Mouse (Mus musculus): ENCODE measurements around the gene Adcy4. TPM values are rescaled to one million over a fixed set of nuclear protein-coding genes. Genes with fewer than 3 reads are reported as not detected.
"Not testable (repeated sequence)": the region's sequence is repeated elsewhere in the genome, so short reads cannot be mapped to it uniquely, and the experiment has no call there.

Adcy4 gene
- total and polyA plus RNA-seq, 2 experiments from 2014 or later: 2.8 to 5.8 TPM

- DNase-seq (ENCODE audit: low spot score) (peak; percentile 86), ATAC-seq (peak; percentile 6; the same call in 1 of the 2 replicates)
- not testable (repeated sequence) for H3K4me1 ChIP-seq (ENCODE audit: insufficient read depth, low read length); H3K27ac ChIP-seq; H3K9me3 ChIP-seq (ENCODE audit: low read length); H3K36me3 ChIP-seq (ENCODE audit: insufficient read depth, low read length); H3K9ac ChIP-seq (replicated peaks; ENCODE audit: low read length); H3K27me3 ChIP-seq (ENCODE audit: insufficient read depth, low read length); H3K4me3 ChIP-seq (ENCODE audit: low read length)
- peak; percentile 84 for TF ChIP-seq CTCF (IDR thresholded peaks at IDR 0.05; ENCODE audit: low read depth)
- 6% methylated on average over 6 of the region's 6 CpGs for WGBS
- peak overlapping the region; percentile 37 for H3K4me2 ChIP-seq (ENCODE audit: low read depth, low read length)
Measured at GRCm38 (mm10) chr14:55760156-55760555, 23.7 kb downstream of the Adcy4 start.

GRCm38 (mm10) chr14:55758363-55758784 is 25.5 kb downstream of the Adcy4 start, which contains the start of gene Cideb:
Gene Cideb (minus strand): TSS chr14:55758458.
- DNase-seq (ENCODE audit: low spot score) (peak; percentile 81), ATAC-seq (no peak)
- Histone ChIP-seq H3K27ac (no peak within 1 kb of the TSS), H3K4me3 (ENCODE audit: low read length) (no peak within 1 kb of the TSS), H3K27me3 (ENCODE audit: insufficient read depth, low read length) (no peaks in the 10 kb centered on the region; the same call in 1 of the 2 replicates), H3K9ac (replicated peaks; ENCODE audit: low read length) (no peak within 1 kb of the TSS), H3K4me2 (ENCODE audit: low read depth, low read length) (peak within 1 kb of the TSS; percentile 42), H3K4me1 (ENCODE audit: insufficient read depth, low read length) (peaks cover 7% of the 10 kb centered on the region; the same call in 1 of the 2 replicates), H3K36me3 (ENCODE audit: insufficient read depth, low read length) (peaks cover 21% of the 10 kb centered on the region), H3K9me3 (ENCODE audit: low read length) (no peaks in the 10 kb centered on the region)
- TF ChIP-seq CTCF (IDR thresholded peaks at IDR 0.05; ENCODE audit: low read depth): peak; percentile 80
- 23% methylated on average over 8 of the region's 8 CpGs for WGBS

GRCm38 (mm10) chr14:55757566-55757965 is 26.3 kb downstream of the Adcy4 start:
- ATAC-seq: no peak
- H3K9me3 ChIP-seq (ENCODE audit: low read length): no peaks in the 10 kb centered on the region
- no peak for DNase-seq (ENCODE audit: low spot score)

GRCm38 (mm10) chr14:55747051-55747847 is 36.6 kb downstream of the Adcy4 start:
- Histone ChIP-seq H3K9ac (replicated peaks; ENCODE audit: low read length) (no peak overlapping the region), H3K9me3 (ENCODE audit: low read length) (no peaks in the 10 kb centered on the region), H3K36me3 (ENCODE audit: insufficient read depth, low read length) (peaks cover 21% of the 10 kb centered on the region), H3K4me2 (ENCODE audit: low read depth, low read length) (0 out of 2 replicates have a peak overlapping the region, but pooled peaks have one; percentile 99), H3K27me3 (ENCODE audit: insufficient read depth, low read length) (no peaks in the 10 kb centered on the region), H3K27ac (no peak overlapping the region), H3K4me1 (ENCODE audit: insufficient read depth, low read length) (peaks cover 15% of the 10 kb centered on the region), H3K4me3 (ENCODE audit: low read length) (no peak overlapping the region)
- no peak for TF ChIP-seq CTCF (IDR thresholded peaks at IDR 0.05; ENCODE audit: low read depth)
- ATAC-seq: no peak
- 89% methylated on average over 10 of the region's 10 CpGs for WGBS
- no peak for DNase-seq (ENCODE audit: low spot score)

More at GRCm38 (mm10) chr14:55757566-55757965, 26.3 kb downstream of the Adcy4 start:
- H3K9ac ChIP-seq (replicated peaks; ENCODE audit: low read length): no peak overlapping the region
- H3K27ac ChIP-seq: no peak overlapping the region
- WGBS: 84% methylated on average over 6 of the region's 6 CpGs
- H3K36me3 ChIP-seq (ENCODE audit: insufficient read depth, low read length): peaks cover 27% of the 10 kb centered on the region
- no peak overlapping the region for H3K4me3 ChIP-seq (ENCODE audit: low read length)
- H3K4me1 ChIP-seq (ENCODE audit: insufficient read depth, low read length): peaks cover 3% of the 10 kb centered on the region; the same call in 1 of the 2 replicates
- no peak for TF ChIP-seq CTCF (IDR thresholded peaks at IDR 0.05; ENCODE audit: low read depth)
- H3K4me2 ChIP-seq (ENCODE audit: low read depth, low read length): no peak overlapping the region
- H3K27me3 ChIP-seq (ENCODE audit: insufficient read depth, low read length): no peaks in the 10 kb centered on the region

GRCm38 (mm10) chr14:55745861-55746237 is 38.0 kb downstream of the Adcy4 start:
- peak overlapping the region; percentile 18 for H3K27ac ChIP-seq
- H3K36me3 ChIP-seq (ENCODE audit: insufficient read depth, low read length): peaks cover 15% of the 10 kb centered on the region; the same call in 1 of the 2 replicates
- H3K9ac ChIP-seq (replicated peaks; ENCODE audit: low read length): peak overlapping the region; percentile 71
- DNase-seq (ENCODE audit: low spot score) (no peak), ATAC-seq (no peak; the same call in 1 of the 2 replicates)
- WGBS: under 1% methylated on average over 31 of the region's 31 CpGs
- no peak for TF ChIP-seq CTCF (IDR thresholded peaks at IDR 0.05; ENCODE audit: low read depth)
- peak overlapping the region; percentile 76 for H3K4me3 ChIP-seq (ENCODE audit: low read length)
- peaks cover 15% of the 10 kb centered on the region for H3K4me1 ChIP-seq (ENCODE audit: insufficient read depth, low read length)
- no peaks in the 10 kb centered on the region for H3K9me3 ChIP-seq (ENCODE audit: low read length)
- H3K4me2 ChIP-seq (ENCODE audit: low read depth, low read length): peak overlapping the region; percentile 99
- no peaks in the 10 kb centered on the region for H3K27me3 ChIP-seq (ENCODE audit: insufficient read depth, low read length)

- ATAC-seq (peak; percentile 88), DNase-seq (ENCODE audit: low spot score) (peak; percentile 90)
- Histone ChIP-seq H3K4me1 (ENCODE audit: insufficient read depth, low read length) (peaks cover 15% of the 10 kb centered on the region), H3K9ac (replicated peaks; ENCODE audit: low read length) (peak within 1 kb of the TSS; percentile 71), H3K9me3 (ENCODE audit: low read length) (no peaks in the 10 kb centered on the region), H3K27ac (peak within 1 kb of the TSS; percentile 18), H3K4me2 (ENCODE audit: low read depth, low read length) (peak within 1 kb of the TSS; percentile 99), H3K27me3 (ENCODE audit: insufficient read depth, low read length) (no peaks in the 10 kb centered on the region), H3K36me3 (ENCODE audit: insufficient read depth, low read length) (peaks cover 12% of the 10 kb centered on the region; the same call in 1 of the 2 replicates), H3K4me3 (ENCODE audit: low read length) (peak within 1 kb of the TSS; percentile 76)
- TF ChIP-seq CTCF (IDR thresholded peaks at IDR 0.05; ENCODE audit: low read depth): no peak
- WGBS: under 1% methylated on average over 48 of the region's 48 CpGs
Measured at GRCm38 (mm10) chr14:55745180-55745860, 38.6 kb downstream of the Adcy4 start, which contains the start of the genes Dhrs1 and Nop9. Gene Dhrs1 (minus strand): TSS chr14:55745690. Gene Nop9 (plus strand): TSS chr14:55745693.

Data from hindbrain, postnatal 0 days (tissue).